Mouse (Mus musculus) spleen, adult 2 months (tissue): ENCODE data around the gene Atp5g1. TPM values are rescaled to one million over a fixed set of nuclear protein-coding genes. Genes with fewer than 3 reads are reported as not detected.
"Not testable (repeated sequence)": the region's sequence is repeated elsewhere in the genome, so short reads cannot be mapped to it uniquely, and the experiment has no call there.

Source experiments
- DNase-seq, 2 experiments: peaks; one replicate each; pipeline versions ENCODE4 v3.0.0 to v3.0.0-alpha.2; 2012 to 2021; ENCODE audit warnings: low spot score in 2 of 2, low read depth in 1 of 2
- H3K27ac ChIP-seq: fragments of 200-500 bp; 2 replicates; pipeline ENCODE4 v1.5.1; 2012; ENCODE audit warnings: low read length, inconsistent platforms; ENCODE audit not compliant: insufficient read depth
- H3K27me3 ChIP-seq: fragments of 200-500 bp; 2 replicates; pipeline ENCODE4 v1.6.1; 2012; ENCODE audit warnings: mild to moderate bottlenecking, moderate library complexity, low read length, inconsistent platforms; ENCODE audit not compliant: control insufficient read depth, insufficient read depth
- H3K36me3 ChIP-seq: fragments of 200-500 bp; 2 replicates; pipeline ENCODE4 v1.6.1; 2012; ENCODE audit warnings: mild to moderate bottlenecking, low read length, inconsistent platforms; ENCODE audit not compliant: control insufficient read depth, insufficient read depth
- H3K4me1 ChIP-seq: fragments of 200-500 bp; 2 replicates; pipeline ENCODE4 v1.6.1; 2011; ENCODE audit warnings: inconsistent platforms; ENCODE audit not compliant: control insufficient read depth, insufficient read depth, insufficient read length
- H3K4me3 ChIP-seq: fragments of 200-500 bp; 2 replicates; pipeline ENCODE4 v1.5.1; 2011; ENCODE audit warnings: mild to moderate bottlenecking, inconsistent platforms; ENCODE audit not compliant: insufficient read depth, insufficient read length; ENCODE audit errors: extremely low read depth
- CTCF ChIP-seq: fragments of 200-500 bp; IDR thresholded peaks from 2 replicates; pipeline ENCODE4 v1.5.1; 2011; ENCODE audit warnings: mild to moderate bottlenecking, inconsistent platforms; ENCODE audit not compliant: insufficient read depth, insufficient read length, insufficient replicate concordance; ENCODE audit errors: extremely low read depth
- POLR2A ChIP-seq: fragments of 200-500 bp; IDR thresholded peaks from 2 replicates; pipeline ENCODE4 v1.6.1; 2011; ENCODE audit warnings: low read depth, low read length, inconsistent platforms
- WGBS: fragments of 180-500 bp; shearing (Covaris S2); methylation state at CpG from one replicate; pipeline ENCODE4 v1.1.7; 2018; 5-methylcytosine and 5-hydroxymethylcytosine counted together
- polyA plus RNA-seq: library from polyadenylated mRNA; depleted of rRNA; stranded (reverse); fragments of >200 nt; gene quantifications from 2 replicates; pipeline ENCODE4 v1.2.3, GENCODE M21; 2012

Atp5g1 gene
- polyA plus RNA-seq, 1 experiment, result 193 TPM

DNA sequence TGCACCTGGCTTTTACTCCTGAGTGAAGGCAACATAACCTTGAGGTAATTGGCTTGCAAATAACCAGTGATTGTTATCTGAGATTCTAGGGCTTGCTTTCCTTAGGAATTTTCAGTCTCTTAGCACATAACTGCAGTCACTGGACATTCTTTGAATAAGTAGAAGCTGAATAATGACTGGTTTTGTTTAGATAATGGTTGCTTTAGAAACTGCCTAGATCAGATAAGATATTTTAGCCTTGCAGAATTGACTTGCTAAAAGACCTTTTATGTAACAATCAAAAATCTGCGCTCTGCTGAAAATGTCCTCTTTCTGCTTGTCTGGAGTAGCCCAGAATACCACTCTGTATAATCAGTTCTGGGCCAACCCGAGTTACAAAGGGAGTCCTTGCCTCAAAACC is 38.6 kb upstream of the Atp5g1 start:
- no peak for TF ChIP-seq POLR2A
- no peak for TF ChIP-seq CTCF
- no peaks in the 10 kb centered on the region for H3K36me3 ChIP-seq

DNA sequence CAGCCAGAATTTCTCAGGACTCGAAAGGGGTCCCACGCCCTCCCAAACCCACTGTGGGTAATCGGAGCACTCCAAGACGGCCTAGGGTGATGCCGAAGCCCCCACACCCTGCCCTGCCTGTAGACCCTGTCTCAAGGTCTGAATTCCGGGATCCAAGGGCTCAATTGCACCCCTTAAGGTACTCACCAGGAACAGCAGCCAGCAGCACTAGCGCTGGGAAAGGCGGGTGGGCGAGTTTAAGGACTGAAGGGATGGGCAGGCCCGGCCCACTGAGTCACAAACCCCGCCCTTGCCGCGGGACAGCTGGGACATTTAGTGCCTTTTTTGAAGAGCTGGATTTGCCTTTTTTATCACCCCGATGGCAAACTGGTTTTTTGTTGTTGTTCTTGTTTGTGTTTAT is 36.3 kb upstream of the Atp5g1 start, which contains the start of gene Calcoco2:
Gene Calcoco2 (minus strand): TSS at position 214 of the 400 bp plus-strand sequence.
- no peaks in the 10 kb centered on the region for H3K27me3 ChIP-seq
- no peak for DNase-seq
- H3K4me1 ChIP-seq, result no peaks in the 10 kb centered on the region
- no peak within 1 kb of the TSS for H3K27ac ChIP-seq
- no peaks in the 10 kb centered on the region for H3K36me3 ChIP-seq
- WGBS, result 63% methylated on average over 14 of the region's 14 CpGs
- TF ChIP-seq POLR2A (no peak), CTCF (no peak)
- H3K4me3 ChIP-seq, result no peak within 1 kb of the TSS

More for the DNA sequence above, 38.6 kb upstream of the Atp5g1 start:
- DNase-seq, result no peak
- Histone ChIP-seq H3K27ac (no peak overlapping the region), H3K4me1 (no peaks in the 10 kb centered on the region), H3K27me3 (no peaks in the 10 kb centered on the region), H3K4me3 (no peak overlapping the region)
- 60% methylated on average over 2 of the region's 2 CpGs for WGBS

DNA sequence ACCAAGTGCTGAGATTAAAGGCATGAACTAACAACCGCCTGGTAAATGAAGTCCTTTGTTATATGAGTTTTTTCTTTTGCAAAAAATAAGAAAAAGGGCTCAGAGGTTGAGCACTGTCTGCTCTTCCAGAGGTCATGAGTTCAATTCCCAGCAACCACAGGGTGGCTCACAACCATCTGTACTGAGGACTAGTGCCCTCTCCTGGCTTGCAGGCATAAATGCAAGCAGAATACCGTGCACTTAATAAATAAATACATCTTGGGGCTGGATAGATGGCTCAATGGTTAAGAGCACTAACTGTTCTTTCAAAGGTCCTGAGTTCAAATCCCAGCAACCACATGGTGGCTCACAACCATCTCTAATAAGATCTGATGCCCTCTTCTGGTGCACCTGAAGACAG is 35.5 kb upstream of the Atp5g1 start:
- not testable (repeated sequence) for H3K4me3 ChIP-seq, H3K27ac ChIP-seq
- 65% methylated on average over 2 of the region's 2 CpGs for WGBS

DNA sequence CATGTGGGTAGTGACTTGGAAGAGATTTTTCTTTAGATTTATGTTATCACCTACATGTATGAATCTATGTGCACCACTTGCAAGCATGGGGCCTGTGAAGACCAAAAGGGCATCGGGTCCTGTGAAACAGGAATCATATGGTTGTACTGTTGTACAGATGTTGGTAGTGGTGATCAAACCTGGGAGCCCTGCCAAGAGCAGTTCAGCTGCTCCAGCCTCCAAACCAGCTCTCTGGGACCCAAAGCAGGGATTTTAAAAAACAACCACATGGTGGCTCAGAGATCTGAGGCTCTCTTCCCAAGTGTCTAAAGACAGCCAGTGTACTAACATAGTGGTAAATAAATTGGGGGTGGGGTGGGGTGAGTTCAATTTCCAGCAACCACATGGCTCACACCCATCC is 32.9 kb upstream of the Atp5g1 start:
- no peaks in the 10 kb centered on the region for H3K4me1 ChIP-seq
- H3K36me3 ChIP-seq, result no peaks in the 10 kb centered on the region
- WGBS, result 30% methylated on average over 1 of the region's 1 CpGs
- DNase-seq, result no peak
- H3K27me3 ChIP-seq, result no peaks in the 10 kb centered on the region
- TF ChIP-seq CTCF, result no peak
- no peak for TF ChIP-seq POLR2A
- H3K27ac ChIP-seq, result no peak overlapping the region
- H3K4me3 ChIP-seq, result no peak overlapping the region

More for the DNA sequence above, 35.5 kb upstream of the Atp5g1 start:
- H3K27me3 ChIP-seq, H3K36me3 ChIP-seq, H3K4me1 ChIP-seq, DNase-seq: not testable (repeated sequence)

DNA sequence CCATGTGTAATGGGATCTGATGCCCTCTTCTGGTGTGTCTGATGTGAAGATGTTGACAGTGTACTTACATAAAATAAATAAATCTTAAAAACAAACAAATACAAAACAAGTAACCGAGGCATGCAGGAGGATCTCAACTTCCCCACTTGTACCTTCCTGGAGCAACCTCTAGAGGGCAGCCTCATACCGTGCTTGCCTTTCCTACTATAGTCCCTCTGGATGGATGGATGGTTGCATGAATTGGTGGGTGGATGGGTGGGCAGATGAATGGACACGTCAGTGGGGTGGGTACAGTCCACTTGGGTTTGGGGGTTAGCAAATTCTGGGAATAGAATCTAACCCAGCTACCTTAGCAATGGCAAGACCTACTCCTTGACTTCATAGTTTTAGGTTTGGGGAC is 17.9 kb upstream of the Atp5g1 start:
- no peak overlapping the region for H3K4me3 ChIP-seq
- peak; percentile 7 to 20 for DNase-seq
- TF ChIP-seq POLR2A (no peak), CTCF (peak; percentile 72; the same call in 1 of the 2 replicates)
- 7% methylated on average over 3 of the region's 3 CpGs for WGBS
- no peaks in the 10 kb centered on the region for H3K27me3 ChIP-seq
- H3K4me1 ChIP-seq, result no peaks in the 10 kb centered on the region
- no peaks in the 10 kb centered on the region for H3K36me3 ChIP-seq
- H3K27ac ChIP-seq, result no peak overlapping the region

DNA sequence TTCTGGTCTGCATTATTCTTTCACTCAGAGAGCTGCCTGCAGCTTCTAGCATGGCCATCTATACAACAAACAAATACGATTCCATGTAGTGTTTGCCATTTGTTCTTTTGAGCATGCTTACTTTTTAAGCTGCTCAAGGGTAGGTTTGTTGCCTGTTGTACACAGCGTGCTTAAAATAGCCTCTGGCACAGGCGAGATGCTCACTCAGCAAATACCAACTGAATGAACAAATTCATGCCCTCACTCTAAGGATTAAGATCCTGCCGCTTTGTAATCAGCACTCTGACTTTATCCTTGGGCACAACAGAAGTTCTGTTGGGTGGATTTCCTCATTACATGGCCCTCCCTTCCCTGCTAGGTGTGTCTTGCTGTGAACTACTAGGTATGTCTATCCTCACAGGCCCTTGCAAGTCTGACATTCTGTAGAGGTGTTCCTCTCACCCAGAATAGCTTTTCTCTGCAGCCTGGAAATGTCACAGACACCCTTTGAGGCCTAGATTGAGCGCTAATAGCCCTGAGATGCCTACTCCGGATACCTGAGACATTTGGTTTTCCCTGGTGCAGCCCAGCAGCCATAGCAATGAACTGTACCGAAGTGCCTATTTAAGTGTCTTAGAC is 17.3 kb upstream of the Atp5g1 start:
- Histone ChIP-seq H3K4me1 (no peaks in the 10 kb centered on the region), H3K36me3 (no peaks in the 10 kb centered on the region), H3K27ac (no peak overlapping the region), H3K4me3 (no peak overlapping the region), H3K27me3 (no peaks in the 10 kb centered on the region)
- no peak for TF ChIP-seq POLR2A
- TF ChIP-seq CTCF, result no peak
- DNase-seq, result no peak
- WGBS, result 45% methylated on average over 7 of the region's 7 CpGs

DNA sequence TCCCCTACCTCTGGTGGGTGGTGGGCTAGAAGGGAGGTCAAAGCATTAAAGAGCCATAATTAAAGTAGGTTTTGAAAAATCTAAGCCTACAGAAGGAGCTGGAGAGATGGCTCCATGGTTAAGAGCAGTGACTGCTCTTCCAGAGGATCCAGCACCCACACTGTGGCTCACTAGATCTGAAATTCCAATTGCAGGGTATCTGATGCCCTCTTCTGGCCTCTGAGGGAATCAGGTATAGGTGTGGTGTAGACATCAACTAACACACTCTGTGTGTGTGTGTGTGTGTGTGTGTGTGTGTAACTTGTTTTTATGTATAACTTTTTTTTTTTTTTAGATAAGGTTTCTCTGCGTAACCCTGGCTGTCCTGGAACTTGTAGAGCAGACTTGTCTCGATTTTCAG is 15.6 kb upstream of the Atp5g1 start:
- 62% methylated on average over 2 of the region's 2 CpGs for WGBS
- TF ChIP-seq CTCF (peak; percentile 12; the same call in 1 of the 2 replicates), POLR2A (no peak)
- no peak overlapping the region for H3K27ac ChIP-seq
- no peak overlapping the region for H3K4me3 ChIP-seq
- H3K36me3 ChIP-seq, result no peaks in the 10 kb centered on the region
- H3K4me1 ChIP-seq, result no peaks in the 10 kb centered on the region
- no peak for DNase-seq
- no peaks in the 10 kb centered on the region for H3K27me3 ChIP-seq
